Mouse (Mus musculus) kidney, adult 8-10 months (tissue): ENCODE data around the gene Onecut1.

Experiments
- DNase-seq, 2 experiments: peaks; one replicate each; pipeline ENCODE4 v3.0.0; 2022

Onecut1 gene

GRCm38 (mm10) chr9:74862096-74862780 lies 517 bp downstream of the Onecut1 start:
- no peak for DNase-seq

- no peak for DNase-seq
Measured at GRCm38 (mm10) chr9:74862783-74863654, 1.3 kb downstream of the Onecut1 start.

GRCm38 (mm10) chr9:74863655-74864443 lies 2.1 kb downstream of the Onecut1 start:
- DNase-seq, result no peak

GRCm38 (mm10) chr9:74864471-74864870 lies 2.8 kb downstream of the Onecut1 start:
- DNase-seq, result no peak

- peak; percentile 43 to 44 for DNase-seq
Measured at GRCm38 (mm10) chr9:74866596-74867313, 5.0 kb downstream of the Onecut1 start.

GRCm38 (mm10) chr9:74867641-74868205 lies 6.0 kb downstream of the Onecut1 start:
- peak; percentile 24 to 52 for DNase-seq

GRCm38 (mm10) chr9:74868336-74868950 lies 6.7 kb downstream of the Onecut1 start:
- no peak for DNase-seq

- peak; percentile 37 to 78 for DNase-seq
Measured at GRCm38 (mm10) chr9:74870960-74871688, 9.4 kb downstream of the Onecut1 start.

GRCm38 (mm10) chr9:74876328-74876727 lies 14.6 kb downstream of the Onecut1 start:
- no peak for DNase-seq

- DNase-seq, result no peak
Measured at GRCm38 (mm10) chr9:74877709-74878108, 16.0 kb downstream of the Onecut1 start.

- no peak for DNase-seq
Measured at GRCm38 (mm10) chr9:74887866-74888265, 26.1 kb downstream of the Onecut1 start.

GRCm38 (mm10) chr9:74896742-74897141 lies 35.0 kb downstream of the Onecut1 start:
- DNase-seq, result no peak

GRCm38 (mm10) chr9:74897375-74897982 lies 35.8 kb downstream of the Onecut1 start:
- no peak for DNase-seq

- DNase-seq, result no peak
Measured at GRCm38 (mm10) chr9:74900141-74900540, 38.4 kb downstream of the Onecut1 start.

GRCm38 (mm10) chr9:74904866-74905508 lies 43.3 kb downstream of the Onecut1 start:
- peak; percentile 69 to 81 for DNase-seq

GRCm38 (mm10) chr9:74906951-74907350 lies 45.2 kb downstream of the Onecut1 start:
- no peak for DNase-seq

- DNase-seq, result no peak
Measured at GRCm38 (mm10) chr9:74909245-74909644, 47.5 kb downstream of the Onecut1 start.

GRCm38 (mm10) chr9:74910226-74910759 lies 48.6 kb downstream of the Onecut1 start:
- DNase-seq, result no peak

GRCm38 (mm10) chr9:74911430-74911829 lies 49.7 kb downstream of the Onecut1 start:
- no peak for DNase-seq

GRCm38 (mm10) chr9:74911919-74912318 lies 50.2 kb downstream of the Onecut1 start:
- DNase-seq, result no peak
